Mouse (Mus musculus): ENCODE results near the gene Hyls1.

- TF ChIP-seq POLR2A (IDR thresholded peaks at IDR 0.05; ENCODE audit: insufficient read length, low read depth) (no peak), TCF3 (IDR thresholded peaks at IDR 0.05; ENCODE audit: insufficient read length, low read depth) (no peak), TCF12 (IDR thresholded peaks at IDR 0.05; ENCODE audit: insufficient read depth, poor library complexity, severe bottlenecking) (no peak), USF1 (IDR thresholded peaks at IDR 0.05; ENCODE audit: low read depth) (no peak), MYOD1 (IDR thresholded peaks at IDR 0.05; ENCODE audit: control insufficient read depth in 1 of 3, insufficient read length in 2 of 3, low read depth in 2 of 3) (no peak), SRF (IDR thresholded peaks at IDR 0.05; ENCODE audit: control insufficient read depth, insufficient read length, low read depth) (no peak), MYOG (IDR thresholded peaks at IDR 0.05; ENCODE audit: control insufficient read depth in 1 of 3, insufficient read depth in 1 of 3, insufficient read length in 2 of 3, low read depth in 2 of 3) (no peak), REST (IDR thresholded peaks at IDR 0.05; ENCODE audit: insufficient read depth, insufficient read length) (no peak), MAX (IDR thresholded peaks at IDR 0.05; ENCODE audit: low read depth) (no peak)
Measured at GRCm38 (mm10) chr9:35607647-35608405, 37.6 kb upstream of the Hyls1 start.
